Mouse (Mus musculus): ENCODE data around the gene Sel1l2. TPM values are rescaled to one million over a fixed set of nuclear protein-coding genes. Genes with fewer than 3 reads are reported as not detected.

The Sel1l2 gene
- polyA plus RNA-seq (2015; fragmentation: Nextera tagmentation; extraction: Ambion mirVana), result not detected in 2 replicates

DNA sequence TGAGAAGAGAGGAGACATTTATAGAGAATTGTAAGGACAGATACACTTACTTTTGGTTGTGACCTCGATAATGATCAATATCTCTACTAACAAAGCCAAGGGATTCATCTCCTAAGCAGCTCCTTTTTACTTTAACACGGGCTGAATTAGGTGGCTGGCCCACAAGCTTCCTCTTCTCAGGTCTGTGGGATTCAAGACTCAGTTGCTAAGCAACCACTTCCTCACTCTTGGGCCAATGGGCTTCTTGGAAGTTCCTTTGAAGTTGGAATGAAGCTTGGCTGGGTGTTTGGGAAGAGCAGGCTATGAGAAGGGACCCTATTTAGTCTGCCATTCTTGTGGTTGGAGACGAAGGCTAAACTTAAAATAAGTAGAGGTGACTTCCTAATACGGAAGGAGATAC is at the start of gene Sel1l2:
Sel1l2 (minus strand) TSS at position 182 of the 400 bp plus-strand sequence.
- no peaks in the 10 kb centered on the region for H3K4me1 ChIP-seq
- no peak within 1 kb of the TSS for H3K4me2 ChIP-seq
- H3K4me3 ChIP-seq, result no peak within 1 kb of the TSS
- ATAC-seq (ENCODE audit: extremely low read depth, insufficient number of reproducible peaks, low FRiP score, low TSS enrichment), result no peak
- no peaks in the 10 kb centered on the region for H3K9me3 ChIP-seq
- H3K27me3 ChIP-seq (replicated peaks), result no peaks in the 10 kb centered on the region
- 40% methylated on average over 4 of the region's 4 CpGs for WGBS
- no peak within 1 kb of the TSS for H3K9ac ChIP-seq
- H3K36me3 ChIP-seq, result no peaks in the 10 kb centered on the region
- no peak within 1 kb of the TSS for H3K27ac ChIP-seq (replicated peaks)

GRCm38 (mm10) chr2:140439081-140439480 is 49.6 kb upstream of the Sel1l2 start:
- Histone ChIP-seq H3K27me3 (replicated peaks) (no peaks in the 10 kb centered on the region), H3K4me1 (no peaks in the 10 kb centered on the region), H3K27ac (replicated peaks) (no peak overlapping the region), H3K4me3 (no peak overlapping the region), H3K36me3 (no peaks in the 10 kb centered on the region), H3K4me2 (no peak overlapping the region), H3K9me3 (no peaks in the 10 kb centered on the region), H3K9ac (no peak overlapping the region)
- ATAC-seq (ENCODE audit: extremely low read depth, insufficient number of reproducible peaks, low FRiP score, low TSS enrichment), result no peak
- WGBS, result 76% methylated on average over 4 of the region's 4 CpGs

DNA sequence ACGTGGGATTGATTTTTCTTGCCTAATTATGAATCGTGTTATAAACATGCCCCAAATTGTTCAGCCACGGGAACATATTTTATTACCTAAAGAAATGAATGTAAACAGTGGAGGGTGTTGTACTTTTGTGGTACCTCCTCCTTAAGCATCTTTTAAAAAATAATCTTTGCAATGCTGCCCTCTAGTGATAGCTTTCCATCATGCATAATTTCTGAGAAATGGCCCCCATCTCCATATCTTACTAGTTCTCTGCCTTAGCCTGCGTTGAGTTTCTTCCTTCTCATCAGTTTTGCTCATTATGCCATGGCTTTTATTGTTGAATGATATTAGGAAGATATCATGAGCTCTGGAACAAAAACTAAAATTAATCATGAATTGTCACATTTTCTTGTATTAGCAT is 37.8 kb upstream of the Sel1l2 start:
- no peak for ATAC-seq (ENCODE audit: extremely low read depth, insufficient number of reproducible peaks, low FRiP score, low TSS enrichment)
- Histone ChIP-seq H3K9ac (no peak overlapping the region), H3K4me2 (no peak overlapping the region), H3K36me3 (no peaks in the 10 kb centered on the region), H3K27ac (replicated peaks) (no peak overlapping the region), H3K4me3 (no peak overlapping the region), H3K4me1 (no peaks in the 10 kb centered on the region), H3K9me3 (no peaks in the 10 kb centered on the region), H3K27me3 (replicated peaks) (no peaks in the 10 kb centered on the region)
- WGBS, result 16% methylated on average over 4 of the region's 4 CpGs

- no peaks in the 10 kb centered on the region for H3K36me3 ChIP-seq
- no peak overlapping the region for H3K27ac ChIP-seq (replicated peaks)
- H3K4me3 ChIP-seq, result no peak overlapping the region
- no peak overlapping the region for H3K9ac ChIP-seq
- no peaks in the 10 kb centered on the region for H3K4me1 ChIP-seq
- no peak for ATAC-seq (ENCODE audit: extremely low read depth, insufficient number of reproducible peaks, low FRiP score, low TSS enrichment)
- no peak overlapping the region for H3K4me2 ChIP-seq
- no peaks in the 10 kb centered on the region for H3K27me3 ChIP-seq (replicated peaks)
- H3K9me3 ChIP-seq, result no peaks in the 10 kb centered on the region
These were observed 36.3 kb upstream of the Sel1l2 start for GRCm38 (mm10) chr2:140425844-140426243.

DNA sequence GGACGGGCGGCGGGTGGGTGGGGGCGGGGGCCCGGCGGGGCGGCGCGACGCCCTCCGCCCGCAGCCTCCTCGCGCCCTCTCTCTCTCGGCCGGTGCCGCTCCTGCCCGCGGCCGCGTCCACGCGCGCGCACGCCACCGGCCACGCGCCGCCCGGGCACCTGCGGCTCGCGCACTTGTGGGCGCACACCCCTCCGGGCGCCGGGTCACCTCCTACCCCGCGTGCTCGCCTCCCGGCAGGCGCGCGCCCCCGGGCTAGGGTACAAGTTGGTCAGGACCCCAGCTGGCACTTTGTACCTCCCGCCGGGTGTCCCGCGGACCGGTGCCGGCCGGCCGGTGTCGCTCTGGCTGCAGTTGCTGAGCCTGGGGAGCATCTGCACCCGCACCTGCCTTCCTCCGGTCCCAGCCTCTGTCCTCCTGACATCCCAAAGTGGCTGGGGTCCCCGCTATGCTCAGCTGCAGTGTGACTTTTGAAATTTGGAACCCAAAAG is 6.3 kb upstream of the Sel1l2 start:
- WGBS, result under 1% methylated on average over 31 of the region's 58 CpGs
- no peaks in the 10 kb centered on the region for H3K9me3 ChIP-seq
- peaks cover 9% of the 10 kb centered on the region; the same call in 1 of the 2 replicates for H3K27me3 ChIP-seq (replicated peaks)
- peak overlapping the region; percentile 97 for H3K4me2 ChIP-seq
- H3K4me3 ChIP-seq, result peak overlapping the region; percentile 90
- peaks cover 6% of the 10 kb centered on the region; the same call in 1 of the 2 replicates for H3K4me1 ChIP-seq
- peak overlapping the region; percentile 43; the same call in 1 of the 2 replicates for H3K27ac ChIP-seq (replicated peaks)
- H3K9ac ChIP-seq, result peak overlapping the region; percentile 87
- ATAC-seq (ENCODE audit: extremely low read depth, insufficient number of reproducible peaks, low FRiP score, low TSS enrichment), result peak; percentile 46
- H3K36me3 ChIP-seq, result no peaks in the 10 kb centered on the region

DNA sequence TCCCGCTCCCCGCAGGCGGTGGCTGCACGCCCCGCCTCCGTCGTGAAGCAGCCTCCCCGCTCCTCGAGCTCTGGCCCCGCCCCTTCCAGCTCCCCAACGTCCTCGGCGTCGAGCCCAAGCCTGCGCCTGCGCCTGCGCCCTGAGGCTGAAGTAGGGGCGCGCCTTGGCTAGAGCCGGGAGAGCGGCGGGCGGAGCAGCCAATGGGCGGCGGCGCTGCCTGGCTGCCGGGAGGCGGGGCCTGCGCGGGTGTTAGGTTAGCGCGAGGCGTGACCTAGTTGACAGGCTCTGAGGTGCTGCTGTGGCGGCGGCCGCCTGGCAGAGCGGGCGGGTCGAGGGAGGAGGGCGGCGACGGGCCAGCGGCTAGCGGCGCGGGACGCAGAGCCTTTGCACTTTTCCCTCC is 5.7 kb upstream of the Sel1l2 start, which contains the start of gene Macrod2:
Macrod2 (plus strand) TSS at position 131 of the 400 bp plus-strand sequence.
- Histone ChIP-seq H3K4me2 (peak within 1 kb of the TSS; percentile 97), H3K4me1 (peaks cover 6% of the 10 kb centered on the region; the same call in 1 of the 2 replicates), H3K27ac (replicated peaks) (peak within 1 kb of the TSS; percentile 43; the same call in 1 of the 2 replicates), H3K27me3 (replicated peaks) (peaks cover 9% of the 10 kb centered on the region; the same call in 1 of the 2 replicates), H3K4me3 (peak within 1 kb of the TSS; percentile 90), H3K36me3 (no peaks in the 10 kb centered on the region), H3K9me3 (no peaks in the 10 kb centered on the region), H3K9ac (peak within 1 kb of the TSS; percentile 87)
- under 1% methylated on average over 30 of the region's 47 CpGs for WGBS
- ATAC-seq (ENCODE audit: extremely low read depth, insufficient number of reproducible peaks, low FRiP score, low TSS enrichment), result peak; percentile 97

DNA sequence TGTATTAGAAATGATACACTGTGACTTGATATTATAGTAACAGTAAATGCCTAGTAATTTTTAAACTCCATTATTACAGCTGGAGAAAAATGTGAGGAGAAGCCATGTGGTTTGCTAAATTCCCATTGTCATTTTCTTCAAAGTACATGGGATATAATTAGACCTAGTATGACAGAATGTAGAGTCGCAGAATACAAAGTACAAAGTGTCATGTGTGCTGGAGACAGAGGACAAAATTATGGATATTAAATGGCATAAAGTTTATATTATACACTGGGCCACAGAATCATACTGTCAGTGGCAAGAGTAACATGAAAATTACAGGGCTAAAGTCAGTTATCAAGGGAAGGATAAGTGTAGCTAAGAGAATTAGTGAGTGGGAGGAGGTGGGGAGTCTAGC is 24.7 kb downstream of the Sel1l2 start:
- no peak for ATAC-seq (ENCODE audit: extremely low read depth, insufficient number of reproducible peaks, low FRiP score, low TSS enrichment)
- 59% methylated on average over 1 of the region's 1 CpGs for WGBS
- Histone ChIP-seq H3K9me3 (no peaks in the 10 kb centered on the region), H3K27ac (replicated peaks) (no peak overlapping the region), H3K36me3 (no peaks in the 10 kb centered on the region), H3K4me1 (no peaks in the 10 kb centered on the region), H3K4me3 (no peak overlapping the region), H3K27me3 (replicated peaks) (no peaks in the 10 kb centered on the region), H3K4me2 (no peak overlapping the region), H3K9ac (no peak overlapping the region)

- no peaks in the 10 kb centered on the region for H3K9me3 ChIP-seq
- H3K4me3 ChIP-seq, result no peak overlapping the region
- H3K9ac ChIP-seq, result no peak overlapping the region
- WGBS, result 46% methylated on average over 2 of the region's 2 CpGs
- H3K36me3 ChIP-seq, result no peaks in the 10 kb centered on the region
- H3K27me3 ChIP-seq (replicated peaks), result no peaks in the 10 kb centered on the region
- no peak for ATAC-seq (ENCODE audit: extremely low read depth, insufficient number of reproducible peaks, low FRiP score, low TSS enrichment)
- no peak overlapping the region for H3K27ac ChIP-seq (replicated peaks)
- no peak overlapping the region for H3K4me2 ChIP-seq
- H3K4me1 ChIP-seq, result no peaks in the 10 kb centered on the region
These were observed 29.6 kb downstream of the Sel1l2 start for GRCm38 (mm10) chr2:140359905-140360304.

DNA sequence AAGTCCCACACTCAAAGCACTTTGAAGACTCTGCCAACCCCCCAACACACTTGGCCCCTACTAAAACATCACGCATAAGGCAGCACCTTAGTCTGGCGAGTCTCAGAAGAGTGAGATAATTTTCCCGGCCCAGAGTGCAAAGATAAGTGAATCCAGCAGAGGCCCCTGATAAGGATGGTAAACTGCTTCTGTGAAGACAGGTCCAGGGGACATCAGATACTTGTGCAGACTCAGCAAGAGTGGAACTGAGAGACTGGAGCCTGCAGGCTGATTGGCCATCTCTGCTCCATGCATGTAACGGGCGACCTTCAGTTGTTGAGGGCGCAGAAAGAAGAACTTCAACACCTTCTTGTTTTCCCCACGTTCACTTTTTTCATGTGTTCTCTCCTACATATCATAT is 47.1 kb downstream of the Sel1l2 start:
- no peak for ATAC-seq (ENCODE audit: extremely low read depth, insufficient number of reproducible peaks, low FRiP score, low TSS enrichment)

DNA sequence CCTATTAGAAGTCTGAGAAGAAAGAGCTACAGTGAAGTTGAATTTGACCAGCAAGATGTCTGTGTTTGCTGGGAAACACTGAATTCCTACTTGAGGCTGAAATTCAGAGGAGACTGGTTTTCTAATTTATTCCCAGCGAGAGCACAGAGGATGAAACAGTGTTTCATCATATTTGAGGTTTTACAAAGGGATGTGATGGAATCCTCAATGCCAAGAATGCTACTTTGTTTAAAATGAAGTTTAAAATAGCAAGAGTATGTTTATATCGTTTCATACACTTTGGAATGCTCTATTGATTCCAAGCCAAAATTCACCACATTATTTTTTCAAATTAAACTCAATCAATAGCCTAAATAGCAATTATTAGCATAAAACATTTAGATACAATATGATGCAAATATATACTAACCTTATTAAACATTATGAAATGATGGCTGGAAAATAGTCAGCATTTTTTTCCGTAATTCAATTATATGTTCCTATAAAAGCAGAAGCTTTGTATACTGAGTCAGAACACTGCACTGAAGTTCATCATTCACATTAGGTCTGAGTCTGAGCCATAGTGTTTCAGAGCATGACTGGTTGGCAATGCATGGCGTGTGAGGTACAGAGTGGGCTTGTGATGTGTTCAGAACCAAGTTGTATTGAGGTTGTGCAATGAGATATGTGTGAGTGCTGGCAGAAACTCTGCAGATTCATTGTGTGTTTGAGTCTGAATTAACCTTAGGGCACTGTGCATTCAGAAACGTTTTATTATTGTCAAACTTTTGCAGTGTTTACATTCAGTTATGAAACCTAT is 58.8 kb downstream of the Sel1l2 start:
- no peaks in the 10 kb centered on the region for H3K27me3 ChIP-seq (replicated peaks)
- 63% methylated on average over 5 of the region's 5 CpGs for WGBS
- H3K9me3 ChIP-seq, result no peaks in the 10 kb centered on the region
- no peak overlapping the region for H3K9ac ChIP-seq
- H3K27ac ChIP-seq (replicated peaks), result no peak overlapping the region
- ATAC-seq (ENCODE audit: extremely low read depth, insufficient number of reproducible peaks, low FRiP score, low TSS enrichment), result no peak
- H3K36me3 ChIP-seq, result no peaks in the 10 kb centered on the region
- no peak overlapping the region for H3K4me3 ChIP-seq
- H3K4me1 ChIP-seq, result no peaks in the 10 kb centered on the region
- H3K4me2 ChIP-seq, result no peak overlapping the region

More for the DNA sequence above, 47.1 kb downstream of the Sel1l2 start:
- H3K9ac ChIP-seq, result no peak overlapping the region
- no peaks in the 10 kb centered on the region for H3K9me3 ChIP-seq
- no peak overlapping the region for H3K27ac ChIP-seq (replicated peaks)
- H3K4me1 ChIP-seq, result peaks cover 11% of the 10 kb centered on the region
- H3K27me3 ChIP-seq (replicated peaks), result no peaks in the 10 kb centered on the region; the same call in 1 of the 2 replicates
- no peak overlapping the region for H3K4me2 ChIP-seq
- WGBS, result 27% methylated on average over 7 of the region's 7 CpGs
- no peak overlapping the region for H3K4me3 ChIP-seq
- H3K36me3 ChIP-seq, result no peaks in the 10 kb centered on the region

DNA sequence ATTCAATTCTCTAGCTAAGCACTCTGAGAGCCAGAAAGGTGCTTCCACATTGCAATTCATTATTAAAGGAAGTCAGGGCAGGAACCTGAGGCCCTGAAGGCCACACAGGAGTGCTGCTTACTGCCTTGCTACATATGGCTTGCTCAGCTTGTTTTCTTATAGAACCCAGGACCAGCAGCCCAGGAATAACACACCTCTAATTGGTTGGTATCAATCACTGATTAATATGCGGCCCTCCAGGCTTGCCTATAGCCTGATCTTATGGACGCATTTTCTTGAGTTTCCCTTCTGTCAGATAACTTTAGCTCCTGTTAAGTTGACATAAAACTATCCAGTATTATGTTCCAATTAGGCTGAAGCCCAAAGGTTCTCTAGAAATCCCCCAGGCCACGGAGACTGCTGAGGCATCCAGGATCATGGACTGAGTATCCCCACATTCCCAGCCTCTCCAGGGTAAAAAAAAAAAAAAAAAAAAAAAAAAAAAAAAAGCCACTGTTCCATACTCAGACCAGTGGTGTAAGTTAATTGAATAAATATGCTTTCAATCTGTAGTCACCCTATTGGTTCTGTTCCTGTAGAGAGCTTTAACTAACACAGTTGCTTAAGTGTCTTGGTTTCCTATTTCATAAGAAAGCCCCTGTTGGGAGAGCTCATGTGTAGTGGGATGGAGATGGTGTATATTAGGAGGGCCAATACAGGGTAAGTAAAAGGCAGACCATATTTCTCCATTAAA is 86.4 kb downstream of the Sel1l2 start:
- Histone ChIP-seq H3K4me1 (no peaks in the 10 kb centered on the region), H3K27ac (replicated peaks) (no peak overlapping the region), H3K27me3 (replicated peaks) (no peaks in the 10 kb centered on the region), H3K4me3 (no peak overlapping the region), H3K4me2 (no peak overlapping the region), H3K9ac (no peak overlapping the region), H3K36me3 (no peaks in the 10 kb centered on the region), H3K9me3 (no peaks in the 10 kb centered on the region)
- WGBS, result 62% methylated on average over 3 of the region's 3 CpGs
- ATAC-seq (ENCODE audit: extremely low read depth, insufficient number of reproducible peaks, low FRiP score, low TSS enrichment), result no peak
